Mouse (Mus musculus): Measurements from ENCODE around the gene Rtl8a. TPM values are rescaled to one million over a fixed set of nuclear protein-coding genes. Genes with fewer than 3 reads are reported as not detected.
"Not testable (repeated sequence)": the region's sequence is repeated elsewhere in the genome, so short reads cannot be mapped to it uniquely, and the experiment has no call there.

The Rtl8a gene
- polyA plus RNA-seq, 1 experiment from 2014 or later, result 211 TPM

GRCm38 (mm10) chrX:53638107-53638506, 5.4 kb downstream of the Rtl8a start:
- H3K36me3 ChIP-seq, result not testable (repeated sequence)

GRCm38 (mm10) chrX:53611395-53611794, 32.1 kb downstream of the Rtl8a start:
- H3K4me1 ChIP-seq (replicated peaks); H3K27me3 ChIP-seq; H3K9ac ChIP-seq; H3K36me3 ChIP-seq; H3K27ac ChIP-seq; H3K4me2 ChIP-seq; H3K4me3 ChIP-seq; ATAC-seq (ENCODE audit: low FRiP score); H3K9me3 ChIP-seq: not testable (repeated sequence)

More at GRCm38 (mm10) chrX:53638107-53638506, 5.4 kb downstream of the Rtl8a start:
- 57% methylated on average over 3 of the region's 3 CpGs for WGBS
- not testable (repeated sequence) for H3K4me2 ChIP-seq; H3K4me3 ChIP-seq; H3K27ac ChIP-seq; H3K9me3 ChIP-seq; H3K4me1 ChIP-seq (replicated peaks); H3K9ac ChIP-seq; H3K27me3 ChIP-seq; ATAC-seq (ENCODE audit: low FRiP score)

- Histone ChIP-seq H3K9me3 (no peaks in the 10 kb centered on the region), H3K27me3 (no peaks in the 10 kb centered on the region), H3K36me3 (no peaks in the 10 kb centered on the region), H3K4me2 (no peak overlapping the region), H3K4me1 (replicated peaks) (no peaks in the 10 kb centered on the region), H3K4me3 (no peak overlapping the region), H3K9ac (no peak overlapping the region), H3K27ac (no peak overlapping the region)
- no peak for ATAC-seq (ENCODE audit: low FRiP score)
- 0% methylated on average over 3 of the region's 3 CpGs for WGBS
These were observed 32.9 kb downstream of the Rtl8a start for GRCm38 (mm10) chrX:53610571-53610970.

GRCm38 (mm10) chrX:53608879-53609278, 34.6 kb downstream of the Rtl8a start, which contains the start of gene Gm14597:
TSS of gene Gm14597 (minus strand) at chrX:53608979.
- H3K27me3 ChIP-seq; H3K4me1 ChIP-seq (replicated peaks); H3K36me3 ChIP-seq; ATAC-seq (ENCODE audit: low FRiP score); H3K9me3 ChIP-seq: not testable (repeated sequence)
- H3K9ac ChIP-seq, result peak within 1 kb of the TSS; percentile 81
- peak within 1 kb of the TSS; percentile 49 for H3K4me3 ChIP-seq
- 65% methylated on average over 3 of the region's 4 CpGs for WGBS
- peak within 1 kb of the TSS; percentile 55 for H3K4me2 ChIP-seq
- peak within 1 kb of the TSS; percentile 86 for H3K27ac ChIP-seq

GRCm38 (mm10) chrX:53608122-53608813, 35.2 kb downstream of the Rtl8a start:
- Histone ChIP-seq H3K9me3 (no peaks in the 10 kb centered on the region), H3K27me3 (no peaks in the 10 kb centered on the region), H3K4me3 (peak overlapping the region; percentile 49), H3K27ac (peak overlapping the region; percentile 86), H3K36me3 (no peaks in the 10 kb centered on the region), H3K4me2 (peak overlapping the region; percentile 55), H3K4me1 (replicated peaks) (no peaks in the 10 kb centered on the region), H3K9ac (peak overlapping the region; percentile 81)
- WGBS, result 23% methylated on average over 18 of the region's 18 CpGs
- ATAC-seq (ENCODE audit: low FRiP score), result peak; percentile 66

GRCm38 (mm10) chrX:53607242-53608121, 36.0 kb downstream of the Rtl8a start, which contains the start of gene Rtl8c:
TSS of gene Rtl8c (plus strand) at chrX:53608032.
- peak within 1 kb of the TSS; percentile 49 for H3K4me3 ChIP-seq
- peak within 1 kb of the TSS; percentile 81 for H3K9ac ChIP-seq
- H3K27ac ChIP-seq, result peak within 1 kb of the TSS; percentile 86
- H3K27me3 ChIP-seq, result no peaks in the 10 kb centered on the region
- no peaks in the 10 kb centered on the region for H3K9me3 ChIP-seq
- WGBS, result 23% methylated on average over 20 of the region's 20 CpGs
- H3K4me1 ChIP-seq (replicated peaks), result no peaks in the 10 kb centered on the region
- H3K36me3 ChIP-seq, result no peaks in the 10 kb centered on the region
- ATAC-seq (ENCODE audit: low FRiP score), result peak; percentile 96
- peak within 1 kb of the TSS; percentile 55 for H3K4me2 ChIP-seq

- not testable (repeated sequence) for H3K9me3 ChIP-seq; H3K4me1 ChIP-seq (replicated peaks); H3K36me3 ChIP-seq; H3K9ac ChIP-seq; H3K4me2 ChIP-seq; H3K4me3 ChIP-seq; ATAC-seq (ENCODE audit: low FRiP score); H3K27ac ChIP-seq; H3K27me3 ChIP-seq
- 24% methylated on average over 1 of the region's 1 CpGs for WGBS
These were observed 37.3 kb downstream of the Rtl8a start for GRCm38 (mm10) chrX:53606176-53606575.

GRCm38 (mm10) chrX:53599993-53600392, 43.5 kb downstream of the Rtl8a start:
- H3K9me3 ChIP-seq; H3K27ac ChIP-seq; H3K9ac ChIP-seq; H3K36me3 ChIP-seq; ATAC-seq (ENCODE audit: low FRiP score); H3K4me3 ChIP-seq; H3K27me3 ChIP-seq; H3K4me1 ChIP-seq (replicated peaks); H3K4me2 ChIP-seq: not testable (repeated sequence)
- WGBS, result 37% methylated on average over 2 of the region's 2 CpGs

Other genes with a start within 250 kb of the Rtl8a start
- gene Etd, start 208.8 kb downstream of the Rtl8a start, polyA plus RNA-seq (2015; fragmentation: Nextera tagmentation; extraction: Ambion mirVana), result not detected in 2 replicates
- gene Rtl8c, start 35.6 kb downstream of the Rtl8a start, polyA plus RNA-seq (2015; fragmentation: Nextera tagmentation; extraction: Ambion mirVana), result 213 and 220 TPM in 2 replicates
- 0.65 TPM in 1 of 2 replicates, not detected in the other for gene Gm14597, start 34.7 kb downstream of the Rtl8a start, polyA plus RNA-seq (2015; fragmentation: Nextera tagmentation; extraction: Ambion mirVana)
- 154 and 172 TPM in 2 replicates for gene Rtl8b, start 26.7 kb upstream of the Rtl8a start, polyA plus RNA-seq (2015; fragmentation: Nextera tagmentation; extraction: Ambion mirVana)
- 0.13 and 0.23 TPM in 2 replicates for gene 4930502E18Rik, start 81.1 kb upstream of the Rtl8a start, polyA plus RNA-seq (2015; fragmentation: Nextera tagmentation; extraction: Ambion mirVana)
- gene 1700013H16Rik, start 114.1 kb upstream of the Rtl8a start, polyA plus RNA-seq (2015; fragmentation: Nextera tagmentation; extraction: Ambion mirVana), result not detected in 2 replicates
- gene Zfp36l3, start 132.7 kb upstream of the Rtl8a start, polyA plus RNA-seq (2015; fragmentation: Nextera tagmentation; extraction: Ambion mirVana), result not detected in 2 replicates
- 2.4 and 2.5 TPM in 2 replicates for gene Xlr, start 154.0 kb upstream of the Rtl8a start, polyA plus RNA-seq (2015; fragmentation: Nextera tagmentation; extraction: Ambion mirVana)

Data from hindbrain, embryonic 13.5 days (tissue).